Mouse (Mus musculus) liver, embryonic 14.5 days (tissue): ENCODE results near the gene Nhsl2.

ENCODE experiments used
- CTCF ChIP-seq: IDR thresholded peaks from 2 replicates; pipeline ENCODE4 v1.5.1; 2016; ENCODE audit warnings: antibody characterized with exemption, low read depth, control low read depth
- EP300 ChIP-seq: IDR thresholded peaks from 2 replicates; pipeline ENCODE4 v1.6.1; 2016; ENCODE audit warnings: antibody characterized with exemption, low read depth

DNA sequence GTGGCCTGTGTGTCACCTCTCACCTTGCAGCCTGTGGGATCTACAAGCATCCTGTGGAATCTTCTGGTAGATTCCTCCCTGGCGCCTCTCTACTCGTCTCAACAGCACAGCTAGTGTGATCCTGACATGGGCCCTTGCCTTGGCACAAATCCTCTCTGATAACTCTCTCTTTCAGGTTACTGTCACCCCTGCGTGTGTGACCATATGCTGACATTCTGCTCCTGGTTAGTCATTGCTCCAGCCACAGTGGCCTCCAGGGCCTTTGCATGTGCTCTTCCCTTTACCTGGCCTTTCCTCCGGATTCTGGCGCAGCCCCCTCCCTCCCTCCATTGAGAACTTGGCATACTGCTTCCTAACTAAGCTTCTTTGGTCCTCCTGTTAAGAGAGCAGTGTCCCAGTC, 84.2 kb downstream of the Nhsl2 start:
- no peak for TF ChIP-seq EP300
- TF ChIP-seq CTCF: no peak
